17 mouse cellular contexts compared by ENCODE assay signal in genomic region chr6:89240168-89240705, GRCm38 (mm10).
DNase-seq lines count a peak whose midpoint lies in the region; ATAC-seq and TF ChIP-seq lines count a peak whose summit lies in the region.
"Had no signal": no experiment of that assay in that cellular context is flagged by ENCODE, and none has a peak within 500 bp of the region (broad histone marks: within the 10 kb centered on the region; RNA-seq: fewer than 3 reads in every experiment).

No protein-coding gene starts in this region.

- no peak overlapping the region for H3K9ac ChIP-seq in heart, embryonic 16.5 days (ENCODE audit: low read length)
- H3K9ac ChIP-seq in heart, adult 2 months (ENCODE audit: low read depth, low read length): no peak overlapping the region
- H3K9ac ChIP-seq: forebrain, embryonic 12.5 days; hindbrain, embryonic 12.5 days; liver, embryonic 12.5 days; lung, embryonic 14.5 days; midbrain, embryonic 12.5 days had no signal

- no peak for TF ChIP-seq POLR2A in cerebellum, adult 2 months (IDR thresholded peaks at IDR 0.05; ENCODE audit: borderline replicate concordance, insufficient read depth, low read length)
- TF ChIP-seq POLR2A in heart, adult 2 months (IDR thresholded peaks at IDR 0.05; ENCODE audit: insufficient read depth, low read depth, low read length): no peak

- no peak for ATAC-seq in heart, embryonic 16.5 days (replicated peaks; ENCODE audit: extremely low read depth, insufficient read depth, low FRiP score)
- ATAC-seq: intestine, embryonic 16.5 days; liver, embryonic 12.5 days had no signal

- H3K27me3 ChIP-seq in cerebellum, adult 2 months (ENCODE audit: control insufficient read depth, insufficient read depth, low read length): no peaks in the 10 kb centered on the region
- H3K27me3 ChIP-seq in heart, embryonic 16.5 days (ENCODE audit: control insufficient read depth, insufficient read depth, low read length): peaks cover 30% of the 10 kb centered on the region
- no peaks in the 10 kb centered on the region for H3K27me3 ChIP-seq in heart, adult 2 months (ENCODE audit: control insufficient read depth, insufficient read depth, low read length)
- H3K27me3 ChIP-seq: forebrain, embryonic 12.5 days had no signal

- peak overlapping the region; percentile 2; the same call in 1 of the 2 replicates for H3K4me2 ChIP-seq in heart, embryonic 16.5 days (ENCODE audit: low read depth, low read length)
- H3K4me2 ChIP-seq: forebrain, embryonic 12.5 days; hindbrain, embryonic 12.5 days; liver, embryonic 12.5 days; lung, embryonic 14.5 days; midbrain, embryonic 12.5 days had no signal

- no peaks in the 10 kb centered on the region for H3K9me3 ChIP-seq in heart, embryonic 16.5 days (replicated peaks; ENCODE audit: control insufficient read depth, low read length)
- H3K9me3 ChIP-seq: forebrain, embryonic 12.5 days; hindbrain, embryonic 12.5 days; liver, embryonic 12.5 days; midbrain, embryonic 12.5 days had no signal

- H3K4me3 ChIP-seq in cerebellum, adult 2 months (replicated peaks; ENCODE audit: insufficient read depth, low read depth, low read length): no peak overlapping the region
- H3K4me3 ChIP-seq in heart, embryonic 16.5 days (ENCODE audit: low read length): no peak overlapping the region
- no peak overlapping the region for H3K4me3 ChIP-seq in heart, adult 2 months
- H3K4me3 ChIP-seq: forebrain, embryonic 12.5 days; hindbrain, embryonic 12.5 days; left cerebral cortex, adult 2 months; liver, embryonic 12.5 days; midbrain, embryonic 12.5 days had no signal

- H3K27ac ChIP-seq in cerebellum, adult 2 months (ENCODE audit: insufficient read depth, low read length): no peak overlapping the region
- no peak overlapping the region for H3K27ac ChIP-seq in heart, embryonic 16.5 days (ENCODE audit: low read length)
- no peak overlapping the region for H3K27ac ChIP-seq in heart, adult 2 months
- H3K27ac ChIP-seq: forebrain, embryonic 12.5 days; kidney, postnatal 0 days; liver, embryonic 12.5 days had no signal

- H3K36me3 ChIP-seq in heart, embryonic 16.5 days (ENCODE audit: control insufficient read depth, insufficient read depth): no peaks in the 10 kb centered on the region
- H3K36me3 ChIP-seq in heart, adult 2 months (ENCODE audit: control insufficient read depth, insufficient read depth, low read length): no peaks in the 10 kb centered on the region
- H3K36me3 ChIP-seq: forebrain, embryonic 12.5 days; hindbrain, embryonic 12.5 days; liver, embryonic 12.5 days; midbrain, embryonic 12.5 days had no signal

- peaks cover 42% of the 10 kb centered on the region for H3K4me1 ChIP-seq in cerebellum, adult 2 months (ENCODE audit: control insufficient read depth, insufficient read depth, low read length)
- H3K4me1 ChIP-seq in heart, embryonic 16.5 days (ENCODE audit: control insufficient read depth, insufficient read depth, low read length): peaks cover 10% of the 10 kb centered on the region
- H3K4me1 ChIP-seq in heart, adult 2 months (ENCODE audit: control insufficient read depth, insufficient read depth, low read length): no peaks in the 10 kb centered on the region
- H3K4me1 ChIP-seq: liver, embryonic 12.5 days had no signal

- no peak for TF ChIP-seq EP300 in heart, adult 2 months (IDR thresholded peaks at IDR 0.05; ENCODE audit: insufficient read depth, low read depth, low read length)

- WGBS in cerebellum, adult 2 months: 16% methylated on average over 4 of the region's 4 CpGs
- WGBS in heart, embryonic 16.5 days: 25% methylated on average over 4 of the region's 4 CpGs
- WGBS in heart, adult 2 months: 28% methylated on average over 4 of the region's 4 CpGs

- intact Hi-C loops in heart, adult 2 months (cut with DNase I): loop anchor here (5.0 to 10.0 kb wide), 2 partner anchors 107 to 165 kb away; no protein-coding TSS in a partner anchor

- TF ChIP-seq CTCF in cerebellum, adult 2 months (IDR thresholded peaks at IDR 0.05; ENCODE audit: borderline replicate concordance, insufficient read depth, low read depth, low read length): no peak
- TF ChIP-seq CTCF in heart, adult 2 months (IDR thresholded peaks at IDR 0.05): no peak

- no peaks in the 10 kb centered on the region for H3K79me2 ChIP-seq in heart, adult 2 months (replicated peaks; ENCODE audit: control insufficient read depth, insufficient read depth, low read length)

- peak; percentile 31 to 32 for DNase-seq in cerebellum, adult 2 months
- DNase-seq in cerebellum, postnatal 25 days: no peak
- no peak for DNase-seq in heart, adult 2 months
- DNase-seq in right cerebral cortex, adult 18-20 months: peak; percentile 33
- DNase-seq in right cerebral cortex, postnatal 4 days: no peak
- no peak for DNase-seq in ovary, postnatal 36 days (ENCODE audit: low spot score)
- DNase-seq: right cerebral cortex, postnatal 25 days; thymus, postnatal 36 days had no signal

Comparison
In these comparisons a context has a peak if more than half of its experiments do, and no peak if none do; other contexts are left out.
1. DNase-seq: peak in cerebellum, adult 2 months (2 of 2) and right cerebral cortex, adult 18-20 months (single experiment); none in cerebellum, postnatal 25 days (0 of 2), heart, adult 2 months (0 of 2), right cerebral cortex, postnatal 4 days (single experiment) and ovary, postnatal 36 days (single experiment).